Mouse (Mus musculus): Measurements from ENCODE around the gene Gm10964.

Gene Gm10964

DNA sequence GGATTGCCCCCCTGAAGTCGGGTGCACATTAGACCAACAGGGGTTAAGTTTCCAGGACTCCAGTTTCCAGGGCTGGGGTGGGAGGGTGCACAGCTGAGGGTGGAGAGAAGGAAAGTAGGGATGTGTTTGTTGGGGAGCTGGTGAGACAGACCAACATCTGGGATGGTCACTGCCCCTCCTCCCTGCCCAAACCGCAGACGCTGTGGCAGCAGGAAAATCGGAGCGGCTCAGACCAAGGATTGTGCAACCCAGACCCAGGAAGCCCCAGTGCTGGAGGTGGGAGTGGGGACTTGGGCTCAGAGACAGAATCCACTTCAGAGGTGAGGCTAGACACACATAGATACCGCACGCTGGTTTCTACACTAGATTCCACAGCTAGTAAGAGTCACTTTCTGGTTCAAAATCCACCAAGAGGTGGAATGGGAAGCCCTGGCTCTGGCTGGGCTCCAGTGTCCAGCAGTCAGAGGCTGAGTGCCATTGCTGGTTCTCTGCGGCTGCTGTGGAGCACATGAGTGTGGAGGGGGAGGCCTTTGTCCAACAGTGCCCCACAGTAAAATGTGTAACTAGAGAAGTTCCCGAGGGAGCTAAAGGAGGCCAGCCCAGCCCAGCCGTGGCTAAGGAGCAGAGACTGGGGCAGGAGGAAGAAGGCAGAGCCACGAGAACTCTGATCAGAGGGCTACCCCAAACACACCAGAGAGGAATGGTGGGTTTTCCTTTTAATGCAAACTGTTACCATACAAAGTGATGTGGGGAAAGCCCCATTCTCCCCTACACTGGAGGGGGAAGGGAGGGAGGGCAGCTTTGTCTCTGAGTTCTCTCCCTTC is 4.3 kb upstream of the Gm10964 start:
- peak; percentile 53 for DNase-seq (ENCODE audit: low read depth, low spot score)

DNA sequence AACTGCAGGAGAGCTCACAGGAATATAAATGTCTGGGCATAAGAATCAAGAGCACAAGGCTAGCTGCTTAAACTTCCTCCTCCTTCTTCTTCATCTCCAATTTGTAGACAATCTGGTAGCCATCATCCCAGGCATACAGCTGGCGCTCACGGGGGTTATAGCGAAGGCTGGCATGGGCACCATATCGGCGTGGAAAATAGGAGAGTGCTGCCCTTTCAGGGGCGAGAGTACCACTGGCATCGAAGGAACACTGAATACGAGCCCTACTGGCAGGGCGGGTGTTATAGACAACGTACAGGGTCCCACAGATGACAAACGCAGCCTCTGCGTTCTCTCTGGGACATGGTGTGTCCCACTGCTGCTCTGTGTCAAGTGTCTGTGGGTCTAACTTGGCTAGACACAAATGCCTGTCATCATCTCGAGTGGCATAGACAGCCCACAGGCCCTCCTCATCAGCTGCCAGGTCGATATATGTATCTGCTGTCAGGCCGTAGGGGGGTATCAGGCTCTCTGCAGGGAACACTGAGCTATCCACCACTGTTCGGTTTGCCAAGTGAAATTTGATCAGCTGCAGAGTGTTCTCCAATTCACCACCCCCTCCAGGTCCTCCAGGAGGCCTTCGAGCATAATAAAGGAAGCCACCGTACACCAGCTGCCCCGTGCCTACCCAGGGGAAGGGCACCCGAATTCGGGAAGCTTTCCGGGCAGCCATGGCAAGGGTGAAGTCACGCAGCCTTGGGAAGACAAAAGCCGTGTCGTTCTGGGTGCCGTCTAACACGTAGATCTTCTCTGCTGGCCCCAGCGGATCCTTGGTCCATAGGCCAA is 3.2 kb upstream of the Gm10964 start:
- no peak for DNase-seq (ENCODE audit: low read depth, low spot score)

DNA sequence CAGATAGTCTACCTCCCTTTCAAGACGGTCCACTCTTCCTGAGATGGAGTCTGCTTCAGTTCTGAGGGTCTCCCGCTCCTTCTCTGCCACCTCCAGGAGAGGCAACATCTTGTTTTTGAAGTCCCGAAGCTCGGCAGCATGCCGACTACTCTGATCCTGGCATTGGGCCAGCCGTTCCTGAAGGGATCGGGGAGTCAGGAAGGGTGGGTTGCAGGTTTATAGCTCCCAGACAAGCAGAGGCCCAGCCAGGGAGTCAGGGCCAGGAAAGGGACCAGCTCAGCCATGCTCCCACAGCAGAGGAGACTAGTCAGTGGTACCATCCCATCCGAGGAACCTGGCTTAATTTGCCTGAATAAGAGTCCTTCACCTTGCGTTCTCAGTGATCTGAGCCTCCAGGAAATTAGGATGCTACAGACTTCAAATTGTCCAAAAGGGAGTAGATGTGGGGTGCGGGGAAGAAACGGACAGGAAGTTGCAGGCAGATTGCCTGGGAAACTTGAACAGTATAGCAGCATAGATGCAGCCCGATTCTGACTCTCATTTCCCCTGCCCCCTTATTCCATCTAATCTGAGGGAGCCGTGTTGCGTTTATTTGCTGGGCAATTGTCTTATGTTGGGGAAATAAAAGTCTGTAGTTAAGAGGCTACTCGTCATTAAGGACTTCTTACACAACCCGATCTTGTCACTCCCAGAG is 2.0 kb upstream of the Gm10964 start:
- DNase-seq (ENCODE audit: low read depth, low spot score) = no peak

DNA sequence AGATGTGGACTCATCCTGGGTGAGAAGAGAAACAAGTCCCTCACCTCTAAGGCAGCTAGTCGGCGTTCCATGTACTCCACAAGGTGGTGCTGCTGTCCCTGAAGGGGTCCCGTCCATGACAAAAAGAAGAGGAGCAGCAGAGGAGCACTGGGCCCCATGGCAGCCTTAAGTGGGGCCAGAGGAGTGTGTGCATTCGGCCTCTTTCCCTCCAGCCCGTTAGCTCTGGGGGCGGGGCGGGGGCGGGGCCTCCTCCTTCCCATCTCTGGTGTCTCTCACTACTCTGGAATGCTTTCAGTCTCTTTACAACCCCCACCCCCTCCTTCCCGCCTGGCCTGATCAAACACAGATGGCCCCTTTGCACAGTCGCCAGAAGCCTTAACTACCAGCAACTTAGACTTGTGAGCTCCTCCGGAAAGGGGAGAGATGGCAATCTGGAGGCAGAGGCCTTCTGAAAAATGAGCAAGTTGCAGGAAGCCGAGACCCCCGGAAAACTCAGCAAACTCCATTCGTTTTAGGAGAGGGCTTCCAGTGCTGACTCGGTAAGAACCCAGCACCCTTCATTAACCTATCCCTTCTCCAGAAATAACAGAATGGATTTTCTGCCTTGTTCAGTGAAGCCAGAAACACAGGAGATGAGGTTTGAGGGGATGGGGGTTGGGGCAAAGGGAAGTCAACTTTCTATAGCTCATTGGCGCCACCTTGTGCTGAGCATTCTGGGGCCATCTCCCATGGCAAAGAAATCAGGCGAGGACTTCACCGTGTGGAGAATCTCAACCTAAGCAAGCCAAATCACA is 1.2 kb upstream of the Gm10964 start, which contains the start of gene Olfml3:
TSS of gene Olfml3 (minus strand) at position 224 of the 794 bp plus-strand sequence.
- DNase-seq (ENCODE audit: low read depth, low spot score) = peak; percentile 93

DNA sequence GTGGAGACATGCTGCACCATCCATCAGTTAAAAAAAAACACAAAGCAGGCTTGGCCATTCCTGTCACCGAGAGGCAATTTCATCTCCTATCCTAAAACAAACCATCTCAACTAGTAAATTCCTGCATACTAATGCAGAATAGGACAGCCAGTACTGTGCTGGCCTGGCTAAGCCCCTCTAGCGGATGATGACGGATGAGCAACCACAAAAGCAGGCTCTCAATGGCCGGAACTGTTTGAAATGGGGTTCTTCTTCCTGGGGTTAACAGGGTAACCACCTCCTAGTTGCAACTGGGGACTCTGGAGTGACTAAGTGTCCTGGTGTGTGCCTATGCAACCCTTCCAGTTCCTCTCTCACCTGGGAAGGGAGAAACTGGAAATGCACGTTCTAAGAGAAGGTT is 1.2 kb downstream of the Gm10964 start:
- DNase-seq (ENCODE audit: low read depth, low spot score) = no peak

DNA sequence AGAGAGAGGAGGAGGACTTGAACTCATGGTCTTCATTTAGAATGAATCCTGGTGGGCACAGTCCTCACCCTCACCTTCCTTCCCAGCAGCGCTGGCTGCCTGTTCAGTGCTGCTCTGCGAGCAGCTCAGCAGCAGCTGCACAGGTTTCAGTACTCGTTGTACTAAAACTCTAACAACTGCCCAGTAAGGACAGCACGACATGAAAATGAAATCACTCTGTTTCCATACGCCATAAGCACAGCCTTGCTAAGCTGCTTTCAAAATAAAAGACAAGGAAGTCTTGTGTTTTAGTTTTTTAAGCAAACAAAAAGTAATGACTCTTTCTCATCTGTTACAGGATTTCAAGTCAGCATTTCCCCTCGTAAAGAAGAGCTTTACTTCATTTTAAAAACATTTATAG is 4.0 kb downstream of the Gm10964 start:
- DNase-seq (ENCODE audit: low read depth, low spot score) = no peak

DNA sequence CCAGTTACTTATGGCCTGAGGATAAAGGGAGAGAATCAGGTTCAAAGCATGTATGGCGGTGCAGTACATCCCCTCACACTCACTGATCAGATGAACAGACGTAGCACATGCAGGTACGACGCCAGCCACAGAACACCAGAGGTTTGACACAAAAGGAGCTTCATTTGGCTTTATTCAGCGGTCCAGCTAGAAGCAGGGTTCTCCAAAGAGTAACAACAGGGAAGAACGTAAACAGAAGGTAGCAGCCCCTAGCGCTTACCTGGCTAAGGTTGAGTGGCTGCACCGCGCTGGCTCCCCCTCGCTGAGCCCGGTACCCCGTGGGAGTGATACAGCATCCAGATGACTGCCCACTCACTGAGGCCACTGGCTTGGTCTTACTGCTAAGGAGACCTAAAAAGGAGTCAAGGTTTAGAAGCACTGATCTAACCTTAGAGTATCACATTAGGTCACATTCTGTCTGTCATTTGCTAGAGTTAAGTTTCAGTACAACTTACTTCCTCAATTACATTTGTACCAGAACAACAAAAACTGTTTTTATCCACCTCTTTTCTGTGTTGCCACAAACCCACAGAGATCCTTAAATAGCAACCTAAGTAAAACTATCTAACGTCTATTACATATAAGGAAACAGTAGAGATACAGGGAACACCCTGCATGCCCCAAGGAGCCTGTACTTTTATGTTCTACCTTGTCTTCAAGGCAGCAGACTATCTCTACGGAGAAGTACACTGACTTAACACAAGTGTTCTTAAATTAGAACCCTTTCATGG is 6.0 kb downstream of the Gm10964 start:
- no peak for DNase-seq (ENCODE audit: low read depth, low spot score)

DNA sequence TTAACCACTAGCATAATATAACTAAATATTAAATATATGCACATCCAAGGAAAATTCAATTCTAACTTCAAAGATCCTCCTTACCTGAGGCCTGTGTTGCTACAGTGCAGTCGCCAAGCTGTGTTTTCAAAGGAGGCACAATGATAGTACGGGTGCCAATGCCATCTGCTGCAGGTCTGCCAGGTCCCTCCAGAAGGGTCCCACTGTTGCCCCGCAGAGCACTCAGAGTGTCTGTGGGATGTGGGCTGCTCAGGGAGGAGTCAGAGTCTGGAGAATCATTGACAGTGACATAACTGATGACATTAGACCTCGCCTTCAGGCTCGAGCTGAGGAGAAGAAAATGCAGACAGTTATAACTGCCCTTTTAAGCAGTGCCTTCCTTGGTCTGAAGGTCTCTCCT is 7.5 kb downstream of the Gm10964 start:
- no peak for DNase-seq (ENCODE audit: low read depth, low spot score)

DNA sequence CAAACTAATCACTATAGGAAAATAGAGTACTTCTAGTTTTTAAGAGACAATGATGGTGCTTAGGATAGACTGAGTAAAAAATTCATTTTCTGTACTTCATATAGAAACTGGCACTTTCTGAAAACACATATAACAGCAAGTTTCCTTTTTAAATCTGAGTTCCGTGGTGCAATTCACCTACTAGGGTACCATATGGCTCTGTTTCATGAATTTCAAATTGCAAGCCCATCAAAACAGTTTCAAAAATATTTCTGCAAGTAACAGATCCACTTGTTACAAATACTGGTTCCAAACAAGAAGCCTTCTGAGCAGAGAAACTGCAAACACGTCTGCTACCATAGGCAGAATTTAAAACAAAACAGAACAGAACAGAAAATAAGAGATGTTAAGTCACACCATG is 12.4 kb downstream of the Gm10964 start:
- peak; percentile 43 for DNase-seq (ENCODE audit: low read depth, low spot score)

DNA sequence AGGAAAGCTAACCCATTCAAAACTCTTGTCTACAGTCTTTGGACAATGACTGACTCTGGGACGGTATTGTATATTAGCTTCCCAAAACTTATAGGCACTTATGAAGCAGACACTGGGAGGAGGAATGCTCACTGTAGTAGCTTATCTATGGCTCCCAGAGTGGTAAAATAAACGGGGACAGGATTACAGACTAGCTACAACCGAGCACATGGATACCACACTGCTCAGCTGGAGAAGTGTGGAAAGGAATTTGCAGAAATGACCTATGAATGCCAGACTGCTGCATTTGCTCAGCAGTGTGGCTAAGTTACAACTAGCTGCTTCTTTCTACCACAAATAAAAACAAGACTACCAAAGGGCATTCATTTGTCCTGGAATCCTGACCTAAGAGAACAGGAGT is 16.2 kb downstream of the Gm10964 start:
- DNase-seq (ENCODE audit: low read depth, low spot score) = no peak

DNA sequence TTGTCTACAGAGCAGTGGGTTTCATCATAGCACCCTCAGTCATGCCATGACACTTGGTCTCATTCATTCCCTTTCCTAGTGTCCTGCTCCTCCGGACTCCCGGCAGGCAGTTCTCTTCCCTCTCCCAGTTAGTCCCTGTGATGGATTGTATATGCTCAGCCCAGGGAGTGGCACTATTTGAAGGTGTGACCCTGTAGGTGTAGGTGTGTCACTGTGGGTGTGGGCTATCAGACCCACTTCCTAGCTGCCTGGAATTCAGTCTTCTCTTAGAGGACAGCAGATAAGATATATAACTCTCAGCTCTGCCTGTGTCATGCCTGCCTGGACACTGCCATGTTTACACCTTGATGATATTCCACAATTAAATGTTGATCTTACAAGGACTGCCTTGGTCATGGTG is 17.8 kb downstream of the Gm10964 start:
- no peak for DNase-seq (ENCODE audit: low read depth, low spot score)

DNA sequence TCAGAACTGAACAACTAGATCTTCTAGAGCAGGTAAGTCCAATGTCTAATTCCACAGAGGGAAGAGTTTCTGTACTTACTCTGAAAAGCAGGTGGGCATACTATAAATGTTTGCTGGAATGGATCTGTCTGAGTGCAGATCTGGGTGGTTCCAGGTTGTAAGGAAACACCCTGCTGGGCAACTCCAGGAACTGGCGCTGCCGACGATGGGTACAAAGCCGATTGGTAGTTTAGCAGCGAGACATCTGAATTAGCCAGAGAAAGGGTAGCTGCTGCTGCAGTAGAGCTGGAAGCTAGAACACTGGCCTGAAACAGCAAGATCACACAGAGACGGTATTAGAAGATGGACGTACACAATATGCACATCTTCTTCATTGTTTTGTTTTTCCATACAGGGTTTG is 19.3 kb downstream of the Gm10964 start:
- no peak for DNase-seq (ENCODE audit: low read depth, low spot score)

DNA sequence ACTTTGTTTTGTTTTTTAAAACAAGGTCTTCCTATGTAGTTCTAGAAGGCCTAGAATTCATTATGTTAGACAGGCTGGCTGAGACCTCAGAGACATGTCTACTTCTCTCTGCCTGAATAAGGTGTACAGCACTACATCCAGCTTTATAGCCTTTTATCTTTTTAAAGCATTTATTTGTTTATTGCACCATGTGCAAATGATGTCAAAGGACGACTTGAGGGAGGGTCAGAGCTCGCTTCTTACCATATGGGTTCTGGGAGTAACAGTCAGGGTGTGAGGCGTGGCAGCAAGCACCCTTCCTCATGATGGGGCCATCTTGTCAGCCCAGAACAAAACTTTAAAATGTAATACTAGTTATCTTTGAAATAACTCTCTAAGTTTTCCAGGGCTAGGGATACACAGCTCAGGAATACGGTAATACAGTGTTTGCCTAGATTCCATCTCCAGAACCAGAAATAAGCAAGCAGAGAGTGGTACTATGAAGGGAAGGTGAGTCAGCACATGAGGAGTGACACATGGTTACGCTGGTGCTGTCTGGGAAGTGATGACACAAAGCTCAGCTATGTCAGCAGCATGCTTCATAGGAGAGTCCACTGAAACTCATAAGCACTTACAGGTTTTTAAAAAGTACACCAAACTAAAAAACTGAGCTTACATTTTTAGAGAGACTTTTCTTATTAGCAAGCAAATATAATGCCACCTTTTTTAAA is 20.2 kb downstream of the Gm10964 start:
- no peak for DNase-seq (ENCODE audit: low read depth, low spot score)

DNA sequence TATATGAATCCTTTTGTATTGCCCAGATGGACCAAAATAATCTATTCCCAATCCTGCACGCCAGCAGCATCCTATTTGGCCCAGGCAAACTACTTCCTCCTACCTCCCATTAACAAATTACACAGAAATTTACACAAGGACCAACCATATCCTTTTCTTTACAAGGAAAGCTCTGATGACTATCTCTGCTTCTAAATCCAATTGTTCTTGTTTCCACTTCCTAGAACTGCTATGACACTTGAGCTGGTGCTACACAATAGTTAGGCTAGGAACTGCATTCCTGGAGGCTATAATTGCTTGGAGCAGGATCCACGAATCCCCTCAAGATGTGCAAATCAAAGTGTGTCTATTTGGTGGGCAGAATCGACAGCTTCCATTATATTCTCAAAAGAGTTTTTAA is 27.6 kb downstream of the Gm10964 start:
- DNase-seq (ENCODE audit: low read depth, low spot score) = no peak

DNA sequence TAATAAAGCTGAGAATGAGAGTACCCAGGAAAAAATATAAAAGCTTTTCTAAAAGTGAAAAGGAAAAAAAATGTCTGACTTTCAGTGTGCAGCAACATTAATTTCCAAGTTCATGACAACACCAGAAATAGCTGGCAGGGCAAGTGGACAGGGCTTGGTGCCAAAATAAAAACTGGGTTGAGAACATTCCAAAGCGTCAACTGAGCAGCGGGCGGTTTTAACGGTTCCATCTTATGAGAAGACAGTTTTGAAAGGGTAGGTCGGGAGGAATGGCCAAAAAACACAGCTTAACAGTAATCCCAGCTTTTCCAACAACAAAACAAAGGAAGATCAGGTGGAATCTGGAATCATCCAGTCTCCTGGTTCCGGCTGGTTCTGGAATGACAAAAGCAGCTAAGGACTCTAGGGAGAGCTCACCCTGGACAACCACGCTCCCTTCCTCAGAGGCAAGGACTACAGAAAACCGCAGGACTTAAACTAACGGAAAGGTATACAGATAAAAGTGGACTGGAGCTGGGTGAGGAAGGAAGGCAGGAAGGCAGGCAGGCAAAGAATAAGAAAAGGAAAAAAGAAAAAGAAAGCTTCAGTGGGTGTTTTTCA is 32.5 kb downstream of the Gm10964 start:
- peak; percentile 90 for DNase-seq (ENCODE audit: low read depth, low spot score)

DNA sequence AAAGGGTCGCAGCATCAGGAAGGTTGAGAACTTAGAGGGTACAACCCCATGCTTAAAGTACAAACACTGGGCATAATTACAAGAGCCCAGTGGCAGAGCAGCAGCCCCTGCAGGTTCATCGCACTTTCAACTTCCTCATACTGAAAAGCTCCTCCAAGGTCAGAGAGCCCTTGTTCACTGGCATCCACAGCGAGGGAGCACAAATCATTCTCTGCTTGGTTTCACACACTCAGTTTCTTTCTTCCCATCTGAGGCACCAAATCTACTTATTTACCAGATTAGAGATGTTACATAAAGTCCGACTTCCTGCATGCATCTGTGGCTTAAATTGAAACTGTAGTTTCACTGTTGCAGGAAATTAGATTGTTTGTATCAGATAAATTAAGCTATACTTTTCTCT is 33.7 kb downstream of the Gm10964 start:
- DNase-seq (ENCODE audit: low read depth, low spot score) = peak; percentile 31

DNA sequence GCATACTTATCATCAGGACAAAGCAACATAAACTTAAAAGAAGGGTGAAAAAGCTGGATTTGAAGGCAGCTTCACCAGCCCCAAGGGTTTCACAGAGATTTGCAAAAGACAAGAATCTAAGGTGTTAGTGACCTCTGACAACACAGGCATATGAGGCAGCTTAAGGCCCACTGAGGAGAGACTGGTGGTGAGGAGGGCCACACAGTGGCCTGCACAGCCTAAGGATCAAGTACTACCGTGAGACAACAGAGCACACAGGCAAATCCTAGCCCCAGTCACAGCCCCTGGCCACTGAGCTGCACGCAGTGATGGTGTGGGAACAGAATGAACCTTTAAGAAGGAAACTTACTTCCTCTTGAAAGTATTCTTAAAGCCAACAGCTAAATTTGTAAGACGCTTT is 34.3 kb downstream of the Gm10964 start:
- DNase-seq (ENCODE audit: low read depth, low spot score) = no peak

DNA sequence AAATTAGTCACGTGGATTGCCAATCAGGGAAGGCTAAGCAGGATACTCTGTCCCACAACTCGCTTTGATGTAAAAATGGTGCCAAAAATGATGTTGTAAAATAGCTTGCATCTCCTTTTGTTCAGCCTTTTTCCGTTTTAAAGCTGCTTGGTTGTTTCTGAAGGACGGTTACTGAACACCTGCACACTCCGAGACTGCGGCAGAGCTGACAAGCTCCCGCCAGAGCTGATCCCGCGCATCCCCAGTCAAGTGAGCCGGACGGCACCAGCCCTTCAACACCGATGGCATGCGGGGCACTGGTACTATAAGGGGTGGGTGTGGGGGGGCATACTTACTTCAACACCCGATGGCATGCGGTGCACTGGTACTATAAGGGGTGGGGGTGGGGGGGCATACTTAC is 34.8 kb downstream of the Gm10964 start:
- no peak for DNase-seq (ENCODE audit: low read depth, low spot score)

DNA sequence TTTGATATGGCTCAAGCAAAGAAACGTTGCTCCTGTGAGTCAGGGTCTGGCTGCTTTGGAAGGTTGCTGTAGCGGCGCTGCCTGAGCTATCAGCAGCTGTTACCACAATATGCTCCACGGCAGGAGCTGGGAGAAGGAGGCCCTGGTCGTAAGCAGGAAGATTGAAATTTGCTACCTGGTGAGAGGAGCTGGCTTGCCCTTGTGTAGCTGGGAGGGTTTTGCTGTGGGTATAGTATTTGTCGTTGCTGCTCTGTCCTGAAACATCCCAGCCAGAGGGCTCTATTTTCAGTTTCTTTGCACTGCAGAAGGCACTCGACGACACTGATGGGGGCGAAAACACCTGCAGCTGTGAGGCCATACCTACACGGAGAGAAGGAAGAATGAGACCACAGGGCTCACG is 38.8 kb downstream of the Gm10964 start:
- DNase-seq (ENCODE audit: low read depth, low spot score) = peak; percentile 95

DNA sequence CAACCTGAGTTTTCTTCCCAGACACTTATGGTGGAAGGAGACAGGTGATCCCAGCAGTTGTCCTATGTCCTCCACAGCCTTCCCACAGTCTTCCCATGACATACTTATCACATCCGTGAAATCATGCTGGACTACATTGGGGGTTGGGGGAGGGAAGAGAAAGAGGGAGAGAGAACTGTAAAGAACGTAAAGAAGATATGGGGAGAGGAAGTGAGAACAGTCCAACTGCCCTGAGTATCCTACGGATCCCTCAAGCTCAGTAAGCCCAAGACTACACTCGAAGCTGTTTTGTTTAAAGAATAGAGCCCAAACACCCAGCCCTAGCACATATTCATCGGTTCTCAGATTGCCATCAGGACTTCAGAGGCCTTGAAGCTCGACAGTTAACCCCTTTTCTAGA is 39.5 kb downstream of the Gm10964 start:
- no peak for DNase-seq (ENCODE audit: low read depth, low spot score)
